Mouse (Mus musculus) cerebellum, adult 11-12 months (tissue): ENCODE results near the gene Adamts18.
A peak's percentile ranks its signal among the peaks of the same experiment; 100 is the strongest.

Source experiments
- DNase-seq: peaks from one replicate; pipeline ENCODE4 v3.0.0; 2022

Adamts18 gene

GRCm38 (mm10) chr8:113848653-113849135 lies at the start of gene Adamts18:
Adamts18 (minus strand) TSS chr8:113848738.
- peak; percentile 75 for DNase-seq

GRCm38 (mm10) chr8:113896446-113896845 lies 47.9 kb upstream of the Adamts18 start:
- peak; percentile 39 for DNase-seq

GRCm38 (mm10) chr8:113891376-113891775 lies 42.8 kb upstream of the Adamts18 start:
- DNase-seq, result no peak

- DNase-seq, result no peak
Measured at GRCm38 (mm10) chr8:113886509-113886908, 38.0 kb upstream of the Adamts18 start.

- DNase-seq, result peak; percentile 91
Measured at GRCm38 (mm10) chr8:113885101-113885500, 36.6 kb upstream of the Adamts18 start.

GRCm38 (mm10) chr8:113883994-113884393 lies 35.5 kb upstream of the Adamts18 start:
- DNase-seq, result no peak

- DNase-seq, result no peak
Measured at GRCm38 (mm10) chr8:113882558-113882957, 34.0 kb upstream of the Adamts18 start.

- DNase-seq, result no peak
Measured at GRCm38 (mm10) chr8:113878411-113879006, 30.0 kb upstream of the Adamts18 start.

GRCm38 (mm10) chr8:113873446-113874120 lies 25.0 kb upstream of the Adamts18 start:
- peak; percentile 94 for DNase-seq

- no peak for DNase-seq
Measured at GRCm38 (mm10) chr8:113872436-113872835, 23.9 kb upstream of the Adamts18 start.

- peak; percentile 56 for DNase-seq
Measured at GRCm38 (mm10) chr8:113866530-113866929, 18.0 kb upstream of the Adamts18 start.

- DNase-seq, result peak; percentile 87
Measured at GRCm38 (mm10) chr8:113865326-113866093, 17.0 kb upstream of the Adamts18 start.

GRCm38 (mm10) chr8:113859890-113860683 lies 11.5 kb upstream of the Adamts18 start:
- no peak for DNase-seq

GRCm38 (mm10) chr8:113858801-113859200 lies 10.3 kb upstream of the Adamts18 start:
- DNase-seq, result no peak

- DNase-seq, result no peak
Measured at GRCm38 (mm10) chr8:113854622-113855293, 6.2 kb upstream of the Adamts18 start.

- no peak for DNase-seq
Measured at GRCm38 (mm10) chr8:113853714-113854113, 5.2 kb upstream of the Adamts18 start.

GRCm38 (mm10) chr8:113851655-113852054 lies 3.1 kb upstream of the Adamts18 start:
- no peak for DNase-seq

- DNase-seq, result no peak
Measured at GRCm38 (mm10) chr8:113848081-113848652, 371 bp downstream of the Adamts18 start.

- no peak for DNase-seq
Measured at GRCm38 (mm10) chr8:113847606-113848080, 895 bp downstream of the Adamts18 start.

GRCm38 (mm10) chr8:113846669-113847068 lies 1.9 kb downstream of the Adamts18 start:
- DNase-seq, result no peak

GRCm38 (mm10) chr8:113844801-113845301 lies 3.7 kb downstream of the Adamts18 start:
- DNase-seq, result peak; percentile 37
